Mouse (Mus musculus): ENCODE results near the gene Dph1.

DNA sequence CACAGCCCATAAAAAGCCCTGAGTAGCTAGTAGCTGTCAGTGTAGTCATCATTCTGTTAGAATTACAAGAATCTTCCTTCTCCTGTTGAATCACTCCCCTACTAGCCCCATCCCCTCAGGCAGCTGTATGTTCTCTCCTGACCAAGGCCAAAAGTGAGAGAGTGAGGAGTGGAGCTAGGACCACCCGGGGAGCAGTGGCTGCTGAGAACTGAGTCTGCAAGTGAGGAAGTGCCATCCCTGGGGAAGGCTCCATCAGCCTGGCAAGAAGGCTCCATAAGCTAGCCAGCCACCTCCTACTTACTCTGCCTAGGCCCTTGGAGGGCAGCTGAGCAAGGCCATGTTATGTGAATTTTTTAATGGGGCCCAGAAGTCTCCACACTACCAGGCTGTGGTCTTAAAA, 49.1 kb downstream of the Dph1 start:
- TF ChIP-seq POLR2A (IDR thresholded peaks at IDR 0.05; ENCODE audit: insufficient read depth, low read length) = no peak
- TF ChIP-seq CTCF (IDR thresholded peaks at IDR 0.05; ENCODE audit: low read depth, low read length) = no peak
- TF ChIP-seq EP300 (IDR thresholded peaks at IDR 0.05; ENCODE audit: insufficient read depth, low read depth, low read length) = no peak
